Mouse (Mus musculus): ENCODE measurements around the gene Cfhr2.

DNA sequence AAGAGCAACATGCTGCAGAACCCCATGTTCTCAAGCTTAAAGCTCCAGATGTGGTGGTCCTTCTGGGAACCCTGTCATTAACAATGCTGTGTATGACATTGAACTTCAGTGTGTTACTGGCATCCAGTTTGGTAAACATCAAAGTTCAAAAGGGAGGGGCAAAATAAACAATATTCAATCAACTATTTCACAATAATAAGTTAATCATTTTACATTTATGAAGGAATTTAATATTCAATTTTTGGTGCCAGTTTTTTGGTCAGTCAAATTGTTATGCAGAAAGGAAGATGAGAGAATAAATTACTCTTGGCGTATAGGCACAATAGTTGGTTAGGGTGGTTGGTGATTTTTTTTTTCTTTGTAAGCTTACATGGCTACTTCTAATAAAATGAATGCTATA is 77.4 kb downstream of the Cfhr2 start, which contains the start of gene Gm4788:
- no peak for TF ChIP-seq CTCF (IDR thresholded peaks at IDR 0.05; ENCODE audit: low read depth)
- TF ChIP-seq EP300 (IDR thresholded peaks at IDR 0.05; ENCODE audit: low read depth) = no peak

Measured in liver, embryonic 14.5 days (tissue).